Mouse (Mus musculus) lung, postnatal 0 days (tissue): ENCODE results near the gene Zfp64.

ENCODE experiments used
- CTCF ChIP-seq: IDR thresholded peaks from 2 replicates; pipeline ENCODE4 v1.5.1; 2016; ENCODE audit warnings: antibody characterized with exemption, mild to moderate bottlenecking
- EP300 ChIP-seq: IDR thresholded peaks from 2 replicates; pipeline ENCODE4 v1.6.1; 2016; ENCODE audit warnings: antibody characterized with exemption, mild to moderate bottlenecking, control low read depth

GRCm38 (mm10) chr2:168884641-168885040, 70.7 kb downstream of the Zfp64 start:
- TF ChIP-seq EP300: no peak
- no peak for TF ChIP-seq CTCF
